ENCODE assay signal across 26 mouse cellular contexts in the genomic region with DNA sequence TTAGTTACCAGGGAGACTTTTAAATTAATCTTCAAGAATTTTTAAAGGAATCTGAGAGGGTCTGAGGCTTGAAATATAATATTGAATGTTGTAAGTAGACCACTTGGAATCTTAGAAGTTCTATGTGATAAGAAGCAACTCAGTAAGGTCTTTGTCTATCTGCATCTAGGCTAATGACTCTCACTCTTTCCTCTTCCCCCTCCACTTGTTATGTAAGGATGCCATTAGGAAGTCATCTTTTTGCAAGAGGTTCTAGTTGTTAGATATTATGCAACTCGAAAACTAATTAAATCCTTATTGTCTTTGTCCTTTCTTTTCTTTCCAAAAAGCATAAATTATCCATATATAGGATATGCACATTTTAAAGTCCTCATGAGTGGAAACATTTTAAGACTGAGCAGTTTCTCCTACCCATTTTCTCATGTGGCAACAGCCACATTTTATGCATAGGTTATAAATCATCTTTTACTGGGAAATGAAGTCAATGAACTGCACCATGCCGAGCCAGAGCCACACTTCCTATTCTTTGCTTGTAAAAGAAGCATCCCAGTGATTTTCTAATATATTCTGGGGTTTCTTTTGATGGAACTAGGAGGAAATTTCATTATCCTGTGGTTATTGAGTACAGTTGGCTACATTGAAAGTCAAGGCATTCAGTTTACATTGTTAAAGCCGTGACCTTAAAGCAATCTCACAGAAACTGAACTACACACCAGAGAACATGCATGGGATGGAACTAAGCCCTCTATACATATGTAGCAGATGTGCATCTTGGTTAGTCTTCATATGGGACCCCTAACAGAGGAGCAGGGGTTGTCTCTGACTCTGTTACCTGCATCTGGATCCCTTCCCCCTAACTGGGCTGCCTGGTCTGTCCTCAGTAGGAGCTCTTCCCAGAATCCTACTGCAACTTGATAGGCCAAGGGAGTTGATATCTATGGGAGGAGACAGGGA.
DNase-seq lines count a peak whose midpoint lies in the region; ATAC-seq lines count a peak whose summit lies in the region.
"Had no signal": no experiment of that assay in that cellular context is flagged by ENCODE, and none has a peak within 500 bp of the region (broad histone marks: within the 10 kb centered on the region; RNA-seq: fewer than 3 reads in every experiment).

No protein-coding gene starts in this region.

- H3K4me3 ChIP-seq in embryonic facial prominence, embryonic 15.5 days (replicated peaks) = no peak overlapping the region
- no peak overlapping the region for H3K4me3 ChIP-seq in embryonic facial prominence, embryonic 10.5 days
- H3K4me3 ChIP-seq in limb, embryonic 15.5 days = no peak overlapping the region
- H3K4me3 ChIP-seq: embryonic facial prominence, embryonic 12.5 days; erythroblast, embryonic 14.5 days; forebrain, embryonic 12.5 days; forebrain, embryonic 15.5 days; gastrocnemius, adult 2 months; heart, embryonic 10.5 days; heart, embryonic 13.5 days had no signal

- H3K36me3 ChIP-seq in embryonic facial prominence, embryonic 15.5 days = no peaks in the 10 kb centered on the region
- no peaks in the 10 kb centered on the region for H3K36me3 ChIP-seq in embryonic facial prominence, embryonic 10.5 days (replicated peaks)
- no peaks in the 10 kb centered on the region for H3K36me3 ChIP-seq in limb, embryonic 15.5 days
- H3K36me3 ChIP-seq: embryonic facial prominence, embryonic 12.5 days; forebrain, embryonic 12.5 days; forebrain, embryonic 15.5 days; heart, embryonic 10.5 days; heart, embryonic 13.5 days had no signal

- DNase-seq in embryonic facial prominence, embryonic 10.5 days (ENCODE audit: low spot score) = no peak
- no peak for DNase-seq in embryo, embryonic 10 days (ENCODE audit: low spot score)
- DNase-seq in lung, adult 18-20 months = no peak
- DNase-seq: adrenal gland, postnatal 10 days; adrenal gland, postnatal 36 days; cerebellum, adult 18-20 months; cerebellum, adult 9-11 months; cerebellum, postnatal 25 days; gastrocnemius, adult 2 months; gastrocnemius, postnatal 14 days; heart, adult 18-20 months; heart, postnatal 14 days; heart, postnatal 4 days had no signal

- ATAC-seq in embryonic facial prominence, embryonic 15.5 days (ENCODE audit: insufficient number of reproducible peaks, low FRiP score, low TSS enrichment, low read depth) = no peak
- 0 out of 2 replicates have a peak, but pooled peaks have one; percentile 15 for ATAC-seq in common myeloid progenitor, adult 5-6 weeks (replicated peaks; ENCODE audit: low read depth, poor library complexity, severe bottlenecking)
- 0 out of 2 replicates have a peak, but pooled peaks have one; percentile 19 for ATAC-seq in limb, embryonic 15.5 days (ENCODE audit: insufficient number of reproducible peaks, low FRiP score, low TSS enrichment, low read depth)
- 0 out of 2 replicates have a peak, but pooled peaks have one; percentile 31 for ATAC-seq in megakaryocyte progenitor cell, adult 5-6 weeks (replicated peaks; ENCODE audit: poor library complexity)
- ATAC-seq: forebrain, embryonic 15.5 days; hindbrain, postnatal 0 days; inflammation-experienced regulatory T-cells, adult 6 months had no signal

- H3K4me2 ChIP-seq in embryonic facial prominence, embryonic 15.5 days (replicated peaks) = no peak overlapping the region
- no peak overlapping the region for H3K4me2 ChIP-seq in limb, embryonic 15.5 days
- H3K4me2 ChIP-seq: embryonic facial prominence, embryonic 12.5 days; forebrain, embryonic 12.5 days; forebrain, embryonic 15.5 days; heart, embryonic 13.5 days; hindbrain, embryonic 14.5 days had no signal

- no peak overlapping the region for H3K9ac ChIP-seq in embryonic facial prominence, embryonic 15.5 days
- no peak overlapping the region for H3K9ac ChIP-seq in limb, embryonic 15.5 days
- H3K9ac ChIP-seq: embryonic facial prominence, embryonic 12.5 days; forebrain, embryonic 12.5 days; forebrain, embryonic 15.5 days; heart, embryonic 13.5 days; hindbrain, embryonic 14.5 days had no signal

- H3K27ac ChIP-seq in embryonic facial prominence, embryonic 15.5 days (replicated peaks) = peak overlapping the region; percentile 31
- H3K27ac ChIP-seq in embryonic facial prominence, embryonic 10.5 days (replicated peaks) = no peak overlapping the region
- H3K27ac ChIP-seq in limb, embryonic 15.5 days = 0 out of 2 replicates have a peak overlapping the region, but pooled peaks have one; percentile 27
- H3K27ac ChIP-seq: embryonic facial prominence, embryonic 12.5 days; forebrain, embryonic 12.5 days; forebrain, embryonic 15.5 days; gastrocnemius, adult 2 months; heart, embryonic 10.5 days; heart, embryonic 13.5 days; hindbrain, embryonic 14.5 days; hindbrain, postnatal 0 days had no signal

- H3K4me1 ChIP-seq in embryonic facial prominence, embryonic 15.5 days = peaks cover 4% of the 10 kb centered on the region
- H3K4me1 ChIP-seq in embryonic facial prominence, embryonic 10.5 days = no peaks in the 10 kb centered on the region
- H3K4me1 ChIP-seq in limb, embryonic 15.5 days = 0 out of 2 replicates have a peak, but pooled peaks cover 3% of the 10 kb centered on the region
- H3K4me1 ChIP-seq: forebrain, embryonic 12.5 days; forebrain, embryonic 15.5 days; heart, embryonic 10.5 days; heart, embryonic 13.5 days had no signal

- no peaks in the 10 kb centered on the region for H3K9me3 ChIP-seq in embryonic facial prominence, embryonic 15.5 days (replicated peaks)
- no peaks in the 10 kb centered on the region for H3K9me3 ChIP-seq in embryonic facial prominence, embryonic 10.5 days
- H3K9me3 ChIP-seq in limb, embryonic 15.5 days = no peaks in the 10 kb centered on the region
- H3K9me3 ChIP-seq: embryonic facial prominence, embryonic 12.5 days; forebrain, embryonic 12.5 days; forebrain, embryonic 15.5 days; heart, embryonic 10.5 days; heart, embryonic 13.5 days had no signal

- 48% methylated on average over 3 of the region's 3 CpGs for WGBS in embryonic facial prominence, embryonic 15.5 days
- WGBS in embryonic facial prominence, embryonic 10.5 days = 84% methylated on average over 3 of the region's 3 CpGs
- 39% methylated on average over 3 of the region's 3 CpGs for WGBS in limb, embryonic 15.5 days

- no peaks in the 10 kb centered on the region for H3K27me3 ChIP-seq in embryonic facial prominence, embryonic 15.5 days
- no peaks in the 10 kb centered on the region for H3K27me3 ChIP-seq in embryonic facial prominence, embryonic 10.5 days (replicated peaks; ENCODE audit: low read depth, poor library complexity, severe bottlenecking)
- no peaks in the 10 kb centered on the region for H3K27me3 ChIP-seq in limb, embryonic 15.5 days
- H3K27me3 ChIP-seq: embryonic facial prominence, embryonic 12.5 days; forebrain, embryonic 12.5 days; forebrain, embryonic 15.5 days; heart, embryonic 13.5 days had no signal
